Mouse (Mus musculus) brain, embryonic 18.5 days (tissue): ENCODE results near the gene Acvr1b.

Source experiments
- DNase-seq: peaks from one replicate; pipeline ENCODE4 v3.0.0-alpha.2; 2012; ENCODE audit warnings: low read depth, low spot score

Acvr1b gene

DNA sequence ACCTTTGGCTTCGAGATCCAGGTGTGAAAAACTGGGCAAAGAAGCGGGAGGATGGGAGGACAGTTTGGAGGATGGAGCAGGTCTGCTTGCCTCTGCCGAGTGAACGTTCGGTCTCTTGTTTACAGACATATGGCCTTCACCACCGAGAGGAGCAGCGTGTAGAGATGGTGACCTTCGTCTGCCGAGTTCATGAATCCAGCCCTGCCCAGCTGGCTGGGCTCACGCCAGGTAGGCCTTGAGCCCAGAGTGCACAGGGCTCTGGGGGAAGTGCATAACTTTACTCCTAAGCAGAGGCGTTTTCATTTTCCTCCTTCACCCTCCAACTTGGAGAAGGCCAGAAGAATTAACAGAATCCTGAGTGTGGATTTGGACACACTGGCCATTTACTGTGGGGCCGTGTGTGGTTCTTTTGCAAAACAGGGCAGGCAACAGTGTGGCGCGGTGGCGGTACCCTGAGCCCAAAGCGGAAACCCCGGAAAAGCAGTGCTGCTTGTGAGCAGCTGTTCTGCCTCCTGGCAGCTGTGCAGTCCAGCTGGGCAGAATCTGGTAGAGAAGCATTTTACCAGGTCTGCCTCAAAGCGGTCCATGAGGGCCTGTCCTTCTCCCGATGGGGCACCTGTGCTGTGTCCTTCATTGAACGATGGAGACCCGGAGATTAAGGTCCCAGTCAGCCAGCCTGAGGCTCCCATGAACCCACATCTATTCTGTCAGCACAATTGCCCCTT is 55.2 kb downstream of the Acvr1b start:
- DNase-seq, result no peak

GRCm38 (mm10) chr15:101230503-101230902 is 56.6 kb downstream of the Acvr1b start:
- no peak for DNase-seq

DNA sequence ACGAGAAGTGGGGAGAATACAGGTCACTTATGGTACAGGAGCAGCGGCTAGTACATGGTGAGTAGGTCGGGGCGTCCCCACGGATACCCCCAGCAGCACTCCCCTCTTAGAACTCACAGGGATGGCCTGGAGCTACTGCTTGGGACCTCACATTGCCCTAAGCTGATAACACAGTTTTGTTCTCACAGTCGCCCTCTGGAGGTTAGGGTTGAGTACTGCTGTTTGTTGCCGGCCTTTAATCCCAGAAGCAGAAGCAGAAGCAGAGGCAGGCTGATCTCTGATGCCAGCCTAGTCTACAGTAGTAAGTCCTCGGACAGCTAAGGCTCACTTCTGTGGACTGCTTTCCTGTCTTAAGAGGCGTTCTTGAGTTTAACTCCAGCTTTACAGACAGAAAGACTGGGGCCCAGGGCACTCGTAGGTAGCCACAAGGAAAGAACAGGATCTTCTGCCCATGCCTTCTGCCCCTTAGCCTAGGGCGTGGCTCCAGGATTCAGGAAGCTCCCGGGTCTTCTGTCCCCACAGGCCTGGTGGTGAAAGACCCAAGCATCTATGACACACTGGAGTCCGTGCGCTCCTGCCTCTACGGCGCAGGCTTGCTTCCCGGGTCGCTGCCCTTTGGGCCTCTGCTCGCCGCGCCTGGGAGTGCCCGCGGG is 57.3 kb downstream of the Acvr1b start:
- no peak for DNase-seq

- DNase-seq, result no peak
These were observed 57.8 kb downstream of the Acvr1b start for GRCm38 (mm10) chr15:101231648-101232180.

GRCm38 (mm10) chr15:101232607-101233006 is 58.7 kb downstream of the Acvr1b start:
- DNase-seq, result no peak

DNA sequence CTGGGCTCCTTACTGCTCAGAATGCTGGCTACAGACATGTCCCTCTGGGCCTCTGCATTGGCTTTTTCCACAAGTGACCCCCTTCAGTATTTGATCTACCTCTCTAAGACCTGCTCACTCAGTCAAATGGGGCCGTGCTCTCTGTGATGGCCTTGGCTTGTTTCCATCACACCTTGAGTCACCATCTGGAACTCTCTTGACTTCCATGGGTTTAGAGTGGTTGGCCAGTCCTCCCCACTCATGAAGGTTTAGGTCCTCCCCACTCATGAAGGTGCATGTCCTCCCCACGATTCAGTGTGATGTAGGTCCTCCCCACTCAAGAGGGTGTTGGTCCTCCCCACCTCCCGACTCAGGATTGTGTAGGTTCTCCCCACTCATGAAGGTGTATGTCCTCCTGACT is 59.3 kb downstream of the Acvr1b start:
- DNase-seq, result no peak

GRCm38 (mm10) chr15:101233641-101234275 is 59.9 kb downstream of the Acvr1b start:
- no peak for DNase-seq

DNA sequence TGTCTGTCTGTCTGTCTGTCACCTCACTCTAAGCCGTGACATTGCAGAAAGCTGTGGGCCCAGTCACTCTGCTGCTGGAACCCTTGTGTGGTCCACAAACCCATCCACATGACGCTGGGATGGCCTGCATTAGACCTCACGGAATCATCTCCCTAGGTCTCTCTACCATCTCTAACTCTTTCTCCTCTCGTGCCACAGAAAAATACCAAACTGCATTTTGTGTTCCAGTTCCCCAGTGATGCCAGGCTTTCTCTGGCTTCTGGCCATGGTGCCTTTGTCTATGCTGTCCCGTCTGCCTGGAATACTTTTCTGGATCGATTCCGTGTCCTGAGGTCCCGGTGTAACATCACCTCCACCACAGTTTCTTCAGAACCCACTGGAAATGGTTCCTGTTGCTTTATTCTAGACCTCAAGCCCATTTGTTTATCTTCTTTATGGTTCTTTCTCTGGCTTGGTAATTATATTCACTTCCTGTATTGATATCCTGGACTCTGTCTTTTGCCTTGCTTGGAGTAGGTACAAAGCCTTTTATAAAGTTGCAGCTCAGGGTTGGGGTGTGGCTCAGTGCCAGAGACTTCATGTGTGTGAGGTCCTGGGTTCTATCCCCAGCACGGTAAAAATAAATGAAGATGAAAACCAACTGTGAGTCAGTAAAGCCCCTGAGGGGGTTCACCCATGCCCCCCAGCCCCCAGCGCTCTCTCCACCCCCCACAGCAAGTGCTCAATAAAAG is 60.9 kb downstream of the Acvr1b start:
- DNase-seq, result no peak

DNA sequence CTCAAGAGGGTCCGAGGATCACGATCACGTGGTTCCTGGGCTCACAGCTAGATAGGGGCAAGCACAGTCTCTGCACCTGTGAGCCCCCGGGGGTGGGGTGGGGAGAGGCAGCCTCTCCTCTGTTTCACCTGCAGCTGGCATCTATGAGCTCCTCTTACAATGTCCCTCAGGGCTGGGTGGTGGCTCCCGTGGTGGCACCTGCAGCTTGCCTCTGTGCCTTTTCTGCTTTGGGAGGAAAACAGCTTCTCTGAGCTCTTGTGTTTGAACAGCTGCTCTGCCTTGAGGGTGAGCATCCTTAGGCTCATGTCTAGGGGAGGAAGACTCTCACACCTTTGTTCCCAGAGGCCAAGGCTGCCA is 61.5 kb downstream of the Acvr1b start:
- no peak for DNase-seq

GRCm38 (mm10) chr15:101235728-101236327 is 62.0 kb downstream of the Acvr1b start:
- no peak for DNase-seq

DNA sequence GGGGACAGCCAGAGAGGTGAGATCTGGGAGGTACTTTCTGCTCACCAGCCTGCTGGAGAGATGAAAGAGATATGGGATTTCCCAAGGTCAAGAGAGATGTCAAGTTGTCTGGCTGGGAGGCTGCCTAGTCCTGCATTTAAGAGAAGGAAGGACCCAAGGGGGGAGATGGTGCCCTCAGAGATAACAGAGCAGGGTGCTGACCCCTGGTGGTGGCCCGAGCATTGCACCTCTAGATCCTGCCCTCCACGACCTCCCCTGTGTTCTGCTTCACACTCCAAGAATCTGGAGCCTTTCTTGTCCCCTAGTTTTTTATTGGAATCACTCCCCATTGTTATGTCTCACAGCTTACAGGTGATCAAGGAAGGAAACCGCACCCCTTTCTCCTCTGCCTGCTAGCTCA is 63.0 kb downstream of the Acvr1b start:
- DNase-seq, result no peak

DNA sequence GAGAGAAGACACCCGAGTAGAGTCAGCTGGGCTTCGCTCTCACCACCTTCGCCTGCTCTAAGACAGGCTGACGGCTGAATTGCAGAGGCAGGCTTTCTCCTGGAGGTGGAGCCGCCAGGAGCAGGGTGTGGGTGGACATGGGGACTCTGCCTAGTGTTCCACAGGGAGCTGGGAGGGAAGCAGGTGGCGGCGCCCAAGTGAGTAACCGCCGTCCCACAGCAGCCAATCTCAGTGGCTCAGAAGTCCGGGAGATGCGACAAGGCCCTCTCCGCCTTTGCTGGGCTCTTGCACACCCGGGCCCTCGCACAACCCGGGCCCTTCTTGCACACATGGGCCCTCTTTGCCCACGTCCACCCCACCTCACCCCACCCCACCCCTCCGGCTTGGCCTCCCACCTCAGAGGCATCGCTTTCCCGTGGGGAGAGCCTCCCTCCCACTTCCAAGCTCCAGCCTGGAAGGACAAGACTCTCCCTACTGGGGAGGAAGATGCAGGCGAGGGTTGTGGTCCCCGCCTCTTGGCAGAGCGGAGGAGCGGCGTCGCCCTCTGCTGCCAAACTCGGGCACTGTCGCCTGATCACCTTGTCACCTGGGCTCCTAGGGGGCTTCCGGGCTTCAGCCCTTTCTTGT is 65.1 kb downstream of the Acvr1b start:
- no peak for DNase-seq

GRCm38 (mm10) chr15:101239821-101240220 is 66.0 kb downstream of the Acvr1b start:
- DNase-seq, result no peak

DNA sequence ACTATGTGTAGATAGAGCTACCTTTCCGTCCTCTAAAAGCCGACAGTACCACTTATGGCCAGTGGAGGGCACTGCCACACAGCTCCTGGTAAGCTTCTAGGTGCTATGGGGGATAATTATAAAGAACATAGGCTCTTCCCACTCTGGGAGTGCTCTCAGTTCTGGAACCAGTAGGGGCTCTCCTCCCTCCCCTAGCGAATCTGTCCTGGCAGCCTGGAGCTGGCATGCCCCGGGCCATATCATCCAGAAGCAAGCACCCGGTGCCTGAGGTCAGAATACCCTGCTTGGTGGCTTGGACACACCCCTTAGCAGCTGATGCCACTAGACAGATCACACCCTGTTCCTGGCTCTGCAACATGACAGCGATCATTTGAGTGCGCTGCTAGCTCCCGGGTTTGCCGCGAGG is 66.9 kb downstream of the Acvr1b start:
- DNase-seq, result peak; percentile 66

DNA sequence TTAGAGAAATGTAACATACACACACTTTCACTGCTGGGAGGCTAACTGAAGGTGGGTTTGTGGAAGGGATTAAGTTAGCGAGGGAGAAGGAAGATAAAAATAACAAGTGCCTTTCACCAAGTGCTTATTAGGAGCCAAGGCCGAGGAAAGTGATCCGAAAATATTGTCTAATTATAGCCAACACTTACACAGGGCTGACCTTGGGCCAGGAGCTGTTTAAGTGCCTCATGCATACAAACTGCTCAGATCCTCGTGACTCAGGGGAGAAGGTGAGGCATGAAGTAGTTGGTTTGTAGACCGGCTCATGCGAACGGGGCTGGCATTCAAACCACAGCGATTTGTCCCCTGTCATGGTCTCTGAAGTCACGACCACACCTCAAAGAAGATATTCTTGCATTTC is 67.4 kb downstream of the Acvr1b start:
- DNase-seq, result no peak

- no peak for DNase-seq
These were observed 68.0 kb downstream of the Acvr1b start for GRCm38 (mm10) chr15:101241853-101242252.

- DNase-seq, result no peak
These were observed 68.8 kb downstream of the Acvr1b start for GRCm38 (mm10) chr15:101242645-101243044.

GRCm38 (mm10) chr15:101244012-101244411 is 70.1 kb downstream of the Acvr1b start:
- DNase-seq, result no peak

DNA sequence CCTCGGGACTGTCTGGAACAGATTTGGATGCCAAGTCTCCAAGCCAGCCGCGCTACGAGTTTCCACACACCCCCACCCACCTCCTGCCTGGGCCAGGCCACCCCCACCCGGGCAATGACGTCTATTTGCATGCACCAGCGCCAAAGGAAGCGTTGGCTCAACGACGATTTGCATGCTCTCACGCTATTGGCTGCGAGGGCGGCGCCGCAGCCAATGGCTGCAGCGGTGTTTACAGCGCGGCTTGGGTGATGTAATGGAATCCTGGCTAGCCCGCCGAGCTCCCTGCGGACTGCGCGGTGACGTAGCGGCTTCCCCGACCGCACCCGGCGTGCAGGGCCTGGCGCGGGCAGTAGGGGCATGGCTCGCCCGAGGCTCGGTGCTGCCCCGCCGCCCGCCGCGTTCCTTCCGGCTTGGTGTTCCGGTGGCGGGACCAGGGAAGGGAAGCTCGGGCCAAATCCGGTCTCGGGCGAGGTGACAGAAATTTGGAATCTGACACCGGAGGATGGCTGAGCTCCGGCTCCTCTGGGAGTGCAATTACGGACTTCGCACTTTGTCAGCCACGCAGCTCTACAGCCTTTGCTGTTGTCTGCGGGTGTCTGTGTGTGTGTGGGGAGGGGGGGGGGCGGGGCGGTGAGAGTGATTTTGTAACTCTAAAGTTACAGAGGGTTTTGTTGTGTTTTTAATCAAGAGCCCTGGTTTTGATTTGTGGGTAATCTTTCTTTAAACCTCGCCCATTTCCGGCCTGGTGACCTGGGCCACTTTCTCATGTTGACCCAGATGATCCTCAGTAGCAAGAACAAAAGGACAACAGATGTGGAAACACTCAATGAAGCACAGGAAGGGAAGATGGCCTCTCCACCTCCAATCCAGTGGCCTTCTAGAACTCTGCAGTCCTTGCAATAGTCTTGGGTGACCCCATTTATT is 72.6 kb downstream of the Acvr1b start:
- DNase-seq, result peak; percentile 92

GRCm38 (mm10) chr15:101247155-101247498 is 73.3 kb downstream of the Acvr1b start:
- no peak for DNase-seq
